Mouse (Mus musculus) C2C12 (cell line): ENCODE measurements around the gene Slc22a20.

Experiments used
- CEBPB ChIP-seq: IDR thresholded peaks from one replicate; pipeline ENCODE4 v1.6.1; 2011; ENCODE audit warnings: low read depth, mild to moderate bottlenecking, control low read depth, moderate library complexity
- CTCF ChIP-seq: IDR thresholded peaks from one replicate; pipeline ENCODE4 v1.5.1; 2011; ENCODE audit not compliant: control insufficient read depth, insufficient read depth, insufficient read length
- FOSL1 ChIP-seq: IDR thresholded peaks from one replicate; pipeline ENCODE4 v1.8.0; 2011; ENCODE audit warnings: mild to moderate bottlenecking, low read length; ENCODE audit not compliant: poor library complexity, insufficient read depth, severe bottlenecking
- MAX ChIP-seq: IDR thresholded peaks from one replicate; pipeline ENCODE4 v1.6.1; 2011; ENCODE audit warnings: mild to moderate bottlenecking, control low read depth
- MYOD1 ChIP-seq: IDR thresholded peaks from one replicate; pipeline ENCODE4 v1.6.1; 2011; ENCODE audit warnings: low read depth; ENCODE audit not compliant: control insufficient read depth, insufficient read length
- MYOG ChIP-seq: IDR thresholded peaks from one replicate; pipeline ENCODE4 v1.6.1; 2011; ENCODE audit not compliant: control insufficient read depth, insufficient read length; ENCODE audit errors: extremely low read depth
- USF1 ChIP-seq: IDR thresholded peaks from one replicate; pipeline ENCODE4 v1.6.1; 2011; ENCODE audit warnings: low read depth, mild to moderate bottlenecking, control low read depth, moderate library complexity

DNA sequence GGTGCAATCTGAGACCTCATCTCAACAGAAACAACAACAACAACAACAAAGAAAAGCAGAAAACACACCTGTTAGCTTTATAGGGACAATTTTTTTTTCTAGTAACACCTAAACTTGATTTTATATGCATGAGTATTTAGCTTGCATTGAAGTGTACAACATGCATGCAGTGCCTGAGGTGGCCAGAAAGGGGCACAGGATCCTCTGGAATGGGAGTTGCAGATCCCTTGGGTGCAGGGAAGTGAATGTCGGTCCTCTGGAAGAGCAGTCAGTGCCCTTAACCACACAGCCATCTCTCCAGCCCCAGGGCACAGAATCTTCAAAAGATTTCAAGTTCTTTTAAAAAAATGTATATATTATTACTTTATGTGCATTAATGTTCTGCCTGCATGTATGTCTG lies 23.3 kb downstream of the Slc22a20 start:
- no peak for TF ChIP-seq CEBPB
- TF ChIP-seq CTCF = no peak
- TF ChIP-seq MYOD1 = no peak
- no peak for TF ChIP-seq MAX
- TF ChIP-seq USF1 = no peak
- no peak for TF ChIP-seq MYOG
- no peak for TF ChIP-seq FOSL1
